Comparison of ENCODE assay signal across 8 mouse cellular contexts in genomic region chr7:24175337-24175711, GRCm38 (mm10). TPM values are rescaled to one million over a fixed set of nuclear protein-coding genes. Genes with fewer than 3 reads are reported as not detected.
DNase-seq lines count a peak whose midpoint lies in the region; ATAC-seq lines count a peak whose summit lies in the region.

No protein-coding gene starts in this region.

- peak; percentile 47; the same call in 1 of the 2 replicates for ATAC-seq in kidney, embryonic 15.5 days (replicated peaks; ENCODE audit: low FRiP score)
- ATAC-seq in embryonic facial prominence, embryonic 11.5 days (replicated peaks; ENCODE audit: insufficient number of reproducible peaks, low FRiP score, low TSS enrichment, low read depth) = peak; percentile 30; the same call in 1 of the 2 replicates
- peak; percentile 47 for ATAC-seq in hindbrain, embryonic 15.5 days (ENCODE audit: low FRiP score, low read depth)
- ATAC-seq in midbrain, embryonic 13.5 days = peak; percentile 49
- ATAC-seq in inflammation-experienced regulatory T-cells, adult 6 months = no peak

- no peaks in the 10 kb centered on the region for H3K27me3 ChIP-seq in kidney, embryonic 15.5 days
- no peaks in the 10 kb centered on the region for H3K27me3 ChIP-seq in embryonic facial prominence, embryonic 11.5 days (ENCODE audit: control insufficient read depth, insufficient read depth, low read length)
- H3K27me3 ChIP-seq in hindbrain, embryonic 15.5 days = no peaks in the 10 kb centered on the region
- no peaks in the 10 kb centered on the region for H3K27me3 ChIP-seq in midbrain, embryonic 13.5 days

- H3K9me3 ChIP-seq in kidney, embryonic 15.5 days (replicated peaks) = no peaks in the 10 kb centered on the region
- H3K9me3 ChIP-seq in embryonic facial prominence, embryonic 11.5 days (replicated peaks; ENCODE audit: control insufficient read depth, low read length) = no peaks in the 10 kb centered on the region
- H3K9me3 ChIP-seq in hindbrain, embryonic 15.5 days = no peaks in the 10 kb centered on the region
- no peaks in the 10 kb centered on the region for H3K9me3 ChIP-seq in midbrain, embryonic 13.5 days

- H3K4me1 ChIP-seq in kidney, embryonic 15.5 days = peaks cover 5% of the 10 kb centered on the region
- H3K4me1 ChIP-seq in embryonic facial prominence, embryonic 11.5 days (ENCODE audit: control insufficient read depth, insufficient read depth, low read length) = no peaks in the 10 kb centered on the region
- H3K4me1 ChIP-seq in hindbrain, embryonic 15.5 days (replicated peaks) = peaks cover 6% of the 10 kb centered on the region
- H3K4me1 ChIP-seq in midbrain, embryonic 13.5 days (replicated peaks) = peaks cover 4% of the 10 kb centered on the region; the same call in 1 of the 2 replicates

- H3K27ac ChIP-seq in kidney, embryonic 15.5 days = peak overlapping the region; percentile 71; the same call in 1 of the 2 replicates
- H3K27ac ChIP-seq in embryonic facial prominence, embryonic 11.5 days (replicated peaks; ENCODE audit: low read depth, low read length) = no peak overlapping the region
- peak overlapping the region; percentile 88; the same call in 1 of the 2 replicates for H3K27ac ChIP-seq in hindbrain, embryonic 15.5 days (replicated peaks)
- H3K27ac ChIP-seq in midbrain, embryonic 13.5 days = no peak overlapping the region

- peak overlapping the region; percentile 62 for H3K4me2 ChIP-seq in kidney, embryonic 15.5 days
- peak overlapping the region; percentile 45 for H3K4me2 ChIP-seq in embryonic facial prominence, embryonic 11.5 days (ENCODE audit: low read depth, low read length)
- H3K4me2 ChIP-seq in hindbrain, embryonic 15.5 days = peak overlapping the region; percentile 63
- H3K4me2 ChIP-seq in midbrain, embryonic 13.5 days (replicated peaks) = peak overlapping the region; percentile 58

- no peaks in the 10 kb centered on the region for H3K36me3 ChIP-seq in kidney, embryonic 15.5 days
- H3K36me3 ChIP-seq in embryonic facial prominence, embryonic 11.5 days (replicated peaks; ENCODE audit: control insufficient read depth, insufficient read depth, low read depth, low read length) = no peaks in the 10 kb centered on the region
- H3K36me3 ChIP-seq in hindbrain, embryonic 15.5 days = no peaks in the 10 kb centered on the region
- no peaks in the 10 kb centered on the region for H3K36me3 ChIP-seq in midbrain, embryonic 13.5 days

- WGBS in kidney, embryonic 15.5 days = 54% methylated on average over 6 of the region's 6 CpGs
- WGBS in embryonic facial prominence, embryonic 11.5 days = 61% methylated on average over 6 of the region's 6 CpGs
- 60% methylated on average over 6 of the region's 6 CpGs for WGBS in hindbrain, embryonic 15.5 days
- 59% methylated on average over 6 of the region's 6 CpGs for WGBS in midbrain, embryonic 13.5 days

- H3K4me3 ChIP-seq in kidney, embryonic 15.5 days (replicated peaks) = peak overlapping the region; percentile 68
- peak overlapping the region; percentile 55 for H3K4me3 ChIP-seq in embryonic facial prominence, embryonic 11.5 days (ENCODE audit: low read depth, low read length)
- peak overlapping the region; percentile 78 for H3K4me3 ChIP-seq in hindbrain, embryonic 15.5 days
- H3K4me3 ChIP-seq in midbrain, embryonic 13.5 days (replicated peaks) = peak overlapping the region; percentile 57

- no peak overlapping the region; the same call in 1 of the 2 replicates for H3K9ac ChIP-seq in kidney, embryonic 15.5 days
- H3K9ac ChIP-seq in embryonic facial prominence, embryonic 11.5 days (replicated peaks; ENCODE audit: low read length) = peak overlapping the region; percentile 79
- peak overlapping the region; percentile 63 for H3K9ac ChIP-seq in hindbrain, embryonic 15.5 days
- H3K9ac ChIP-seq in midbrain, embryonic 13.5 days (replicated peaks) = peak overlapping the region; percentile 69

- DNase-seq in kidney, adult 8-10 months = no peak
- no peak for DNase-seq in embryonic facial prominence, embryonic 11.5 days (ENCODE audit: low spot score)
- DNase-seq in cerebellum, adult 18-20 months = no peak
- no peak for DNase-seq in ovary, postnatal 10 days (ENCODE audit: low spot score)

RNA-seq across cellular contexts. Expression of gene Zfp114, which starts 0.5 kb away (rescaled TPM):
- polyA plus RNA-seq in kidney, embryonic 15.5 days (2015; fragmentation: Nextera tagmentation; extraction: Ambion mirVana) = 5.7 and 6.8 TPM in 2 replicates
- 3.7 TPM in 2 replicates for polyA plus RNA-seq in embryonic facial prominence, embryonic 11.5 days (2014; fragmentation: Nextera tagmentation; extraction: Ambion mirVana)
- polyA plus RNA-seq in hindbrain, embryonic 15.5 days (2015; fragmentation: Nextera tagmentation; extraction: Ambion mirVana) = 5.0 and 5.7 TPM in 2 replicates
- polyA plus RNA-seq in midbrain, embryonic 13.5 days (2015; fragmentation: Nextera tagmentation; extraction: Ambion mirVana) = 4.8 and 5.2 TPM in 2 replicates
- 1 to 10 TPM in 2 of 3 experiments, under 1 TPM in 1; 0.75 to 2.1 (median 1.2) TPM for polyA plus RNA-seq in inflammation-experienced regulatory T-cells, adult 6 months (2017; shearing (Covaris generic))

RNA-seq across cellular contexts. Expression of gene Zfp111, which starts 35.9 kb away (rescaled TPM):
- 11.0 and 11.1 TPM in 2 replicates for polyA plus RNA-seq in kidney, embryonic 15.5 days (2015; fragmentation: Nextera tagmentation; extraction: Ambion mirVana)
- 12.2 and 13.8 TPM in 2 replicates for polyA plus RNA-seq in embryonic facial prominence, embryonic 11.5 days (2014; fragmentation: Nextera tagmentation; extraction: Ambion mirVana)
- 5.2 and 5.9 TPM in 2 replicates for polyA plus RNA-seq in hindbrain, embryonic 15.5 days (2015; fragmentation: Nextera tagmentation; extraction: Ambion mirVana)
- polyA plus RNA-seq in midbrain, embryonic 13.5 days (2015; fragmentation: Nextera tagmentation; extraction: Ambion mirVana) = 5.7 and 9.2 TPM in 2 replicates
- 1 to 10 TPM; 1.2 to 1.3 (median 1.3) TPM for polyA plus RNA-seq in inflammation-experienced regulatory T-cells, adult 6 months (2017; shearing (Covaris generic))

RNA-seq across cellular contexts. Expression of gene Zfp235, which starts 41.4 kb away (rescaled TPM):
- 17.9 and 18.3 TPM in 2 replicates for polyA plus RNA-seq in kidney, embryonic 15.5 days (2015; fragmentation: Nextera tagmentation; extraction: Ambion mirVana)
- polyA plus RNA-seq in embryonic facial prominence, embryonic 11.5 days (2014; fragmentation: Nextera tagmentation; extraction: Ambion mirVana) = 16.7 and 17.3 TPM in 2 replicates
- polyA plus RNA-seq in hindbrain, embryonic 15.5 days (2015; fragmentation: Nextera tagmentation; extraction: Ambion mirVana) = 23.3 and 25.2 TPM in 2 replicates
- polyA plus RNA-seq in midbrain, embryonic 13.5 days (2015; fragmentation: Nextera tagmentation; extraction: Ambion mirVana) = 20.6 and 21.4 TPM in 2 replicates
- 10 to 100 TPM; 14.7 to 18.5 (median 16.5) TPM for polyA plus RNA-seq in inflammation-experienced regulatory T-cells, adult 6 months (2017; shearing (Covaris generic))

Comparison
In these comparisons a context has a peak if more than half of its experiments do, and no peak if none do; other contexts are left out.
1. H3K27ac ChIP-seq: peak in kidney, embryonic 15.5 days (single experiment) and hindbrain, embryonic 15.5 days (single experiment); none in embryonic facial prominence, embryonic 11.5 days (single experiment) and midbrain, embryonic 13.5 days (single experiment).
2. Peak in every context shown above with its lines, with median percentiles within 50 percentile points of each other: H3K4me2 ChIP-seq and H3K4me3 ChIP-seq.